Mouse (Mus musculus) spleen, postnatal 10 days (tissue): Measurements from ENCODE around the gene Vti1a.

Experiments used
- DNase-seq, 2 experiments: peaks; one replicate each; pipeline ENCODE4 v3.0.0; 2021 to 2022; ENCODE audit warnings: low spot score in 2 of 2

The Vti1a gene

GRCm38 (mm10) chr19:55316109-55316714 is at the start of gene Vti1a:
Vti1a (plus strand) TSS chr19:55316295.
- DNase-seq: peak; percentile 86 to 90

- no peak for DNase-seq
Observed at GRCm38 (mm10) chr19:55266786-55267185, 49.3 kb upstream of the Vti1a start.

- no peak for DNase-seq
Observed at GRCm38 (mm10) chr19:55268150-55268549, 47.9 kb upstream of the Vti1a start.

- no peak for DNase-seq
Observed at GRCm38 (mm10) chr19:55269051-55269450, 47.0 kb upstream of the Vti1a start.

DNA sequence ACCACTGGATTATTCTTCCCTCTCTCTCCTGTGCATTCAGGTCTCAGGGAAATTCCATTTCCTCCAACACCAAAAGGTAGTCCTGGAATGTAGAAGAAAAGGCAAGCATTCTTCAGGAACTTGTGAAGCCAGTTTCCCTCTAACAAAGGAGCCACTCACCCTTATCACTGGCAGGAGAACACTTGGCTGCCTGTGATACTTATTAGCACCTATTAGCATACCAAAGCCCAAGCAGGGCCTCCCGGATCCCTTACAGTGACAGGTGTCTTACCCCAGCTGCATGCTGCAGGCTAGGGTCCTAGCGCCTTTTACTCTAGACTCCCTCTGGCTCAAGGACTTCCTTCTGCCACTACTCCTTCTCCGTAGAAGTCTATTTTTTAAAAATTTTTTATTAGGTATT is 44.6 kb upstream of the Vti1a start:
- DNase-seq: no peak

DNA sequence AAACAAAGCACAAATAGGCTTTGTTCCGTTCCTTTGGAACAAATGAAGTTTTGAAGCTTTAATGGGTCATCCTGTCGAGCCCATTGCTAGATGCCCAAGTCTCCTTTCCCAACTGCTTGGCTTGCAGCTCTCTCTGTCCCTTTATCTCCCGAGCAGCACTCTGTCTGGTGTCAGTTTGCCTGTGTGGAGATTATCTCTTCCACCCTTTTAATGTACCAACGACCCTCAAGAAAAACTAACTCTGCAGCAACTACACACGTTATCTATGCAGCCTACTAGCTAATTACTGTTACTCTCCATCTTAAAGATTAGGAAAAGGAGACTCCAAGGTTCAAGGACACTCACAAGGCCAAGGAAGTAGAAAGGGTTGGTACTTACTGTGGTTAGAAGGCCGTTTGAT is 42.8 kb upstream of the Vti1a start:
- no peak for DNase-seq

DNA sequence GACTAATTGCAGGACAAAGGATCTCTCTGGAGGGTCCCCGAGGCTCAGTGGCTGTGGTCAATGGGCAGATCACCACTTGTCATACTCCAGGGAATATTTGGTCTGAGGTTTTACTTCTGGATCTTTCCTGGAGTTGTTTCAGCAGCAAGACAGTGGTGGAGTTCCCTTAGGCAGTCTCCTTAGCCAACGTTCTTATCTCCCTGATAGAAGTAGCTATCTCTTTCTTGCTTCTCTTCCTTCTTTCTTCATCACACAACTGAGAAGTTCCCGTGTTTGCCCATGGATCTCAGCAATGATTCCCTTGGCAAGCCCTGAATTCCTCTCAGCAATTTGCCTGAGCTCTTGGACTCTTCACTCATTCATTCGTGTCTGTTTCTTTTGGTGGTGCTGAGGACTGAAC is 40.0 kb upstream of the Vti1a start:
- DNase-seq: no peak

- DNase-seq: no peak
Observed at GRCm38 (mm10) chr19:55276770-55277169, 39.3 kb upstream of the Vti1a start.

- DNase-seq: peak in 1 of 2 experiments; percentile 53
Observed at GRCm38 (mm10) chr19:55284093-55284492, 32.0 kb upstream of the Vti1a start.

GRCm38 (mm10) chr19:55286034-55286433 is 30.1 kb upstream of the Vti1a start:
- no peak for DNase-seq

GRCm38 (mm10) chr19:55288974-55289373 is 27.1 kb upstream of the Vti1a start:
- DNase-seq: no peak

- DNase-seq: no peak
Observed at GRCm38 (mm10) chr19:55290621-55291270, 25.3 kb upstream of the Vti1a start.

GRCm38 (mm10) chr19:55292210-55292850 is 23.8 kb upstream of the Vti1a start:
- no peak for DNase-seq

DNA sequence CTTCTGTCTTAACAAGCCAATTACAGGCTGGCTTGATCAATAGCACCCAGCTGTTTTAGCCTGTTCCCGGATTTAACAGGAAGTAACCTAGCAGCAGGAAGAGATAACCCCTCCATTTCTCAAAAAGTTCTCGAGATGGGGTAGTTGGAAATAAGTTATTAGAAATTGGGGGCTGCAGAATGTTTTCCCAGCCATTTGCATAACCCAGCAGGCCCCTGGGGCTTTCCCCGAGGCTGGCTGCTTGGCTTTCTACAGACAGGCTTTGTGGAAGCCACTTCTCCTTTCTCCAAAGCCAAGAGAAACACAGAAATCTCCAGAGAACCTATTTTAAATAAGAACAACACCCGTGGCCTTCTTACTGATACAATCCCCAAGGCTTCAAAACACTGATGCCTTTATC is 22.9 kb upstream of the Vti1a start:
- DNase-seq: no peak

- no peak for DNase-seq
Observed at GRCm38 (mm10) chr19:55295075-55295474, 21.0 kb upstream of the Vti1a start.

DNA sequence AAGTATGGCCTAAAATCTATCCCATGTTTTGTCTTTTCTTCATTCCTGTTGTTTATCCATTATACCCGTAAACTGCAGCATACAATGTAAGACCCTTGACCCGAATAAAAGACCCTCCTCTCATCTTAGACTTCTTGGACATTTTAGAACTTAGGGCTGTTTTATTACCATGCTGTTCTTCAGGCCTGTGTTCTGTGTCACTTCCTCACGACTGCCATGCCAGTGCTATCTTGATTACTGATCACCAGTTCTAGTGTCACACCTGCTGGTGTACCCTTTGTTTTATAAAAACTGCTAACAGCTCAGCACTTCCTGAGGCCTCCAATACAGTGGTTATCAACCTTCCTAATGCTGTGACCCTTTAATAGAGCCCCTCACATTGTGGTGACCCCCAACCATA is 20.5 kb upstream of the Vti1a start:
- DNase-seq: no peak

- DNase-seq: no peak
Observed at GRCm38 (mm10) chr19:55296301-55296700, 19.8 kb upstream of the Vti1a start.

- DNase-seq: no peak
Observed at GRCm38 (mm10) chr19:55297489-55297888, 18.6 kb upstream of the Vti1a start.

- no peak for DNase-seq
Observed at GRCm38 (mm10) chr19:55297961-55298360, 18.1 kb upstream of the Vti1a start.

GRCm38 (mm10) chr19:55299378-55299777 is 16.7 kb upstream of the Vti1a start:
- DNase-seq: no peak

GRCm38 (mm10) chr19:55300525-55300924 is 15.6 kb upstream of the Vti1a start:
- no peak for DNase-seq

DNA sequence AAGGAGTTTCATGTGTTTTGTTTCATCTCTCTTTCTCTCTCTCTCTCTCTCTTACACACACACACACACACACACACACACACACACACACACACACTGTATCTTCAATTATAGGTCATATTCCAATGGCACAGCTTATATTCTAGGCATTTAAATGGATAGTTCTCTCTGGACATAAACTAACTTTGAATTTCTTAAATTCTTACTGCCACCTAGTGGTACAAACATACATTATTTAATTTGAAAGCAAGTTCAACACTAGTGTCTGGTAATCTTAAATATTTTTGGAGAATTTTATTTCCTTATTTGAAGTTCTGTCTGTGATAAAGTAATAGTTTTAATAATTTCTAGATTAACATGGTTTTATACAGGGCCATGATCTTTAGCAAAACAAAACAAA is 11.1 kb upstream of the Vti1a start:
- no peak for DNase-seq

DNA sequence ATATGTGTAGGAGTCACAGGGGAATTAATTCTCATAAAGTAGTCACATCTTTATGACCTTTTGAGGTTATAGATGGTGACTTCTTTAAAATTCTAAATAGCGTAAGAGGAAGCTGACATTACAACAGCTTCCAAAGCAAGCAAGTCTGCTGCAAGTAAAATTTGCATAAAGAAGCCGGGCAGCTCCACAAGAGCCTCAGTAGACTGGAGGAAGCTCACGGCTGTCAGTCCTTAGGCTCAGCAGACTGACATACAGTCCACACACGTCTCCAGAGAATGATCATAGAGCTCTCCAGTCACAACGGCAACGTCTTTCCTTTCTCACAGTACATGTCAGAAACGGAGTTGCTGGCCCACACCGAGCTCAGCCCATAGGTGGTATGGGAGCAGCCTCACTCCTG is 4.2 kb upstream of the Vti1a start:
- no peak for DNase-seq
